Mouse (Mus musculus): ENCODE data around the gene Gm44965. TPM values are rescaled to one million over a fixed set of nuclear protein-coding genes. Genes with fewer than 3 reads are reported as not detected.

Gene Gm44965
- total RNA-seq, 2 experiments from 2014 or later, result 3.7 TPM; not detected in 1

DNA sequence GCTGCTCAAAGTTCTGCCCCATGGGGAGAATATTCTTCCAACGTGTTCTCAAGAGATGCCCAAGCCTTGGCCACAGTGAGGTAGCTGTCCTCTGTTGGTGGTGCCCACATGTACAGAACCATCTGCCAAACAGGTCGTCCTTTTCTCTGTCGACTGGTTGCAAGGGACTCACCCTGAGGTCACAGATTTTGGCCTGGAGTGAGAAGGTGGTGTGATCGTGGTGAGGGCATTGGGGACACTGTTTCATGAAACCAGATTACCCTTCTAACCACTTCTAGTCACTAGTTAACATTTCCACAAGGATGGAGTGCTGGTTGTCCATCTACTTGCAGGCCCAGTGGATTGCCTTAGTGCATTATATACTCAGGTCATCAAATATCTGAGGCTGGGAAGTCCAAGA, 55.0 kb downstream of the Gm44965 start:
- intact Hi-C loops (cut with DNase I), result loop anchor here (2.0 to 10.0 kb wide), 3 partner anchors 26 to 306 kb away; no protein-coding TSS in a partner anchor
- DNase-seq, result no peak

GRCm38 (mm10) chr6:48650041-48650440, 56.3 kb downstream of the Gm44965 start:
- DNase-seq, result no peak
- intact Hi-C loops (cut with DNase I), result no loop called here

DNA sequence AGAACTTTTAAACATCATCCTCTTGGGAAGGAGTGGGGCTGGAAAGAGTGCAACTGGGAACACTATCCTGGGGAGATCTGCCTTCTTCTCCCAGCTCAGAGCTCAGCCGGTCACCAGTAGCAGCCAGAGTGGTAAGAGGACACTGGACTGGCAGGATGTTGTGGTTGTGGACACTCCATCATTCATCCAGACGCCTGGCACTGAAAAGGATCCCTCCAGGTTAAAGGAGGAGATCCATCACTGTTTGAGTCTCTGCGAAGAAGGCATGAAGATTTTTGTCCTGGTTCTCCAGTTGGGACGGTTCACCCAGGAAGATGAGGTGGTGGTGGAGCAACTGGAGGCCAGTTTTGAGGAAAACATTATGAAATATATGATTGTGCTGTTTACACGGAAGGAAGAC, 65.0 kb downstream of the Gm44965 start:
- DNase-seq, result no peak
- intact Hi-C loops (cut with DNase I), result no loop called here

DNA sequence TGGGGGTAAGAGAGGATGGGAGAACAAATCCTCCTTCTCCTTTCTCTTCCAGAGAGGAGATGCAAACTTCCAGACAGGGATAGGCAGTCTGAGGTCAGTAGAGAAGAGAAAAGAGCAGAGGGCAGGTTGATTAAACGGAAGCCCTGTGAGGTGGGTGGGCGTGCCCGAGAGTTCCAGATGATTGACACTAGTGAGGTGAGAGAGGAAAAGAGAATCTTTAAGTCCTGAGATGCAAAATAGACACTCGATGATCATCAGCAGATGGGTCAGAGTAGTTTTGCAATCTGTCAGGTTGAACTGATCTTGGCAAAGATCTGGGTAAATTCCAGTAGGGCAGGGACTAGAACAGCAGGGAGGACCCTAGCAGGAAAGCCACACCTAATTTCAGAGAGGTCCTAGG, 71.0 kb downstream of the Gm44965 start:
- intact Hi-C loops (cut with DNase I), result loop anchor here (5.0 kb wide), 1 partner anchor 293 kb away; no protein-coding TSS in a partner anchor
- no peak for DNase-seq

GRCm38 (mm10) chr6:48665471-48665870, 71.7 kb downstream of the Gm44965 start:
- DNase-seq, result no peak
- intact Hi-C loops (cut with DNase I), result loop anchor here (5.0 kb wide), 1 partner anchor 292 kb away; no protein-coding TSS in a partner anchor

DNA sequence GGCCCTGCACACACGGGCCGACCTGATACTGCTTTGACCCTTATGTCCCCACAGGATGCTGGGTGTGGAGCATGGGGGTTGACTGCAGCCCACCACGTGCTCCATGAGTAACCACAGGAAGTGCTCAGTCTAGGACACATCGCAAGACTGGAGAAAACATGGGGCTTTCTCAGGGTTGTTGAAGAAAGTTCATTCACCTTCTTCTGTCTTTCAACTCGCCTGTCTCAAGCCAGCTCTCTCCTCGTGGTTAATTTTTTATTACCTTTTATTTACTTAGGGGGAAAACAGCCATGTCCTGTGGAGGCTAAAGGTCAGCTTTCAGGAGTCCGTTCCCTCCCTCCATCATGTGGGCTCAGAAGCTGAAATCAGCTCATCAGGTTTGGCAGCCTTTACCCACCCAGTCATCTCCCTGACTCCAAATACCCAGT, 72.4 kb downstream of the Gm44965 start:
- intact Hi-C loops (cut with DNase I), result loop anchor here (5.0 kb wide), 1 partner anchor 291 kb away; no protein-coding TSS in a partner anchor
- DNase-seq, result no peak

- no peak for DNase-seq
- intact Hi-C loops (cut with DNase I), result loop anchor here (5.0 kb wide), 1 partner anchor 289 kb away; no protein-coding TSS in a partner anchor
Observed at GRCm38 (mm10) chr6:48668022-48668421, 74.3 kb downstream of the Gm44965 start.

Other genes with a start within 250 kb of the Gm44965 start
- 10 to 100 TPM; 17.7 to 21.5 TPM for gene Krba1, start 198.4 kb upstream of the Gm44965 start, total RNA-seq (2021)
- gene Zfp467, start 148.1 kb upstream of the Gm44965 start, total RNA-seq (2021), result 10 to 100 TPM; 10.8 to 15.4 TPM
- under 1 TPM; 0.41 to 0.53 TPM for gene Sspo, start 145.7 kb upstream of the Gm44965 start, total RNA-seq (2021)
- gene Atp6v0e2, start 56.3 kb upstream of the Gm44965 start, total RNA-seq (2021), result 10 to 100 TPM; 18.7 to 20.9 TPM
- 10 to 100 TPM; 16.7 to 26.6 TPM for gene Lrrc61, start 39.1 kb upstream of the Gm44965 start, total RNA-seq (2021)
- 100 to 1,000 TPM in 1 of 2 experiments, 10 to 100 TPM in 1; 70.4 to 101 TPM for gene Rarres2, start 21.2 kb upstream of the Gm44965 start, total RNA-seq (2021)
- not detected for gene Gm45021, start 4.3 kb upstream of the Gm44965 start, total RNA-seq (2021)
- 10 to 100 TPM; 27.3 to 33.7 TPM for gene Repin1, start 58 bp upstream of the Gm44965 start, total RNA-seq (2021)
- gene Zfp775, start 8.1 kb downstream of the Gm44965 start, total RNA-seq (2021), result 10 to 100 TPM; 10.4 to 10.7 TPM
- under 1 TPM; 0.33 to 0.38 TPM for gene AI854703, start 32.8 kb downstream of the Gm44965 start, total RNA-seq (2021)
- 1 to 10 TPM; 6.7 to 6.8 TPM for gene Gimap8, start 53.3 kb downstream of the Gm44965 start, total RNA-seq (2021)
- 1 to 10 TPM; 4.8 to 5.2 TPM for gene Gimap9, start 82.2 kb downstream of the Gm44965 start, total RNA-seq (2021)
- gene Gimap4, start 90.6 kb downstream of the Gm44965 start, total RNA-seq (2021), result 10 to 100 TPM; 23.6 to 30.4 TPM
- gene Gimap6, start 114.3 kb downstream of the Gm44965 start, total RNA-seq (2021), result 10 to 100 TPM; 40.5 to 46.0 TPM
- 1 to 10 TPM; 3.1 to 4.7 TPM for gene Gm28053, start 124.7 kb downstream of the Gm44965 start, total RNA-seq (2021)
- gene Gimap7, start 124.7 kb downstream of the Gm44965 start, total RNA-seq (2021), result under 1 TPM in 1 of 2 experiments, not detected in 1; 0.22 TPM
- gene Gimap1, start 145.1 kb downstream of the Gm44965 start, total RNA-seq (2021), result 10 to 100 TPM in 1 of 2 experiments, 1 to 10 TPM in 1; 8.1 to 11.8 TPM
- gene Gimap5, start 152.3 kb downstream of the Gm44965 start, total RNA-seq (2021), result 1 to 10 TPM; 6.0 to 6.6 TPM
- under 1 TPM; 0.51 to 0.53 TPM for gene Gimap3, start 176.9 kb downstream of the Gm44965 start, total RNA-seq (2021)
- gene Tmem176a, start 247.0 kb downstream of the Gm44965 start, total RNA-seq (2021), result 10 to 100 TPM; 19.8 to 20.0 TPM
- 10 to 100 TPM; 53.6 to 55.3 TPM for gene Tmem176b, start 247.6 kb downstream of the Gm44965 start, total RNA-seq (2021)